Mouse (Mus musculus): ENCODE results near the gene Lgals1.

DNA sequence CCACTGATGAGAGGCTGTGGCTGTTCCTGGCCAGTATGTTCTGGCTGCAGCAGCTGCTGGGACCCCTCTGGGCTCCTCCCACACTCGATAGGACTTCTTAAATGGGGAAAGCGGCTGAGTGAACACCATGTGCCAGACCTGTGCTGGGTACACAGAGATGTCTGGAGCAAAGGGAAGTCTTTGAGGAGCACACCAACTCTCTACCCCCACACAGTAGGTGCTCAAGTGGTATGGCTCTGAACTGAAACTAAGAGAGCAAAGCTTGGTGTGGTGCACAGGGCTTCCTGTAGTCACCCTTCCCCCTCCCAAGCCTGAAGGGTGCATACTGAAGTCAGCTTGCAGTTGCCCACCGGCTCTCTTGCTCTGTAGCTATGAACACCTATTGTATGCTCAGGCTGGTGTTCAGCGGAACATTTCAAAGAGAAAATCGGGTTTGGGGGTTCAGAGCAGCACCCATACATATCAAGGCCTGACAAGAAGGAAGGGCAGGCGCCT is 28.0 kb upstream of the Lgals1 start:
- no peak for TF ChIP-seq POLR2A (IDR thresholded peaks at IDR 0.05; ENCODE audit: borderline replicate concordance, low read depth, low read length)
- no peak for TF ChIP-seq CTCF (IDR thresholded peaks at IDR 0.05; ENCODE audit: low read depth, low read length)

Measured in bone marrow macrophage, adult 2 months (primary cell).